Mouse (Mus musculus): ENCODE results near the gene Nrxn1. TPM values are rescaled to one million over a fixed set of nuclear protein-coding genes. Genes with fewer than 3 reads are reported as not detected.

Nrxn1 gene
- polyA plus RNA-seq, 2 experiments, result 6.3 to 12.2 TPM

- no peak overlapping the region for H3K9ac ChIP-seq (ENCODE audit: low read depth, low read length, severe bottlenecking)
- no peak overlapping the region for H3K4me2 ChIP-seq (replicated peaks; ENCODE audit: low read depth, low read length, severe bottlenecking)
- no peaks in the 10 kb centered on the region for H3K9me3 ChIP-seq (ENCODE audit: control insufficient read depth, low read length)
- ATAC-seq (ENCODE audit: low FRiP score, low read depth) (no peak), DNase-seq (ENCODE audit: low spot score) (no peak)
- H3K4me1 ChIP-seq (ENCODE audit: control insufficient read depth, insufficient read depth, low read length), result no peaks in the 10 kb centered on the region
- H3K4me3 ChIP-seq (replicated peaks; ENCODE audit: low read length), result no peak overlapping the region
- H3K27me3 ChIP-seq (ENCODE audit: control insufficient read depth, insufficient read depth, low read length), result no peaks in the 10 kb centered on the region
- TF ChIP-seq POLR2A (IDR thresholded peaks at IDR 0.05; ENCODE audit: borderline replicate concordance, extremely low read depth, insufficient read depth, insufficient read length), result no peak
- H3K36me3 ChIP-seq (ENCODE audit: control insufficient read depth, insufficient read depth, low read length), result no peaks in the 10 kb centered on the region
- 65% methylated on average over 1 of the region's 1 CpGs for WGBS
- no peak overlapping the region for H3K27ac ChIP-seq (replicated peaks; ENCODE audit: low read depth, low read length)
These were observed 98.6 kb downstream of the Nrxn1 start for GRCm38 (mm10) chr17:90994247-90994646.

DNA sequence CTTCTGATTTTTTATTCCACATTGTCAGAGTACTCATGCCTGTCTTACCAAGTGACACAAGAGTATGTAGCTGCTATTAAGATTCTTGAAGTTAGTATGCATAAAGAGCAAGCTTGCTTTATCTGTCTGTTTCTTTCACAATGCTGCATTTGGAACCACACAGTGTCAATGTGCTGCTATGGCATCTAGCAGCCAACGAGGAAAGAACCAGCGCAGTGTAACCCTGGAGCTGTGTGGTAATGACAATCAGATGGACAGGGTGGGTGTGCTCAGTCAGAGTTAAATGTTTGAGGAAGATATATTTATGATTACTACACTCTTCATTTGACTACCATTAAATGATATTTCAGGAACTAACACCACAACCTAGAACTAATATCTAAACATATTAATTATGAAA lies 102.1 kb downstream of the Nrxn1 start:
- H3K27ac ChIP-seq (replicated peaks; ENCODE audit: low read depth, low read length), result no peak overlapping the region
- H3K4me3 ChIP-seq (replicated peaks; ENCODE audit: low read length), result no peak overlapping the region
- 71% methylated on average over 2 of the region's 2 CpGs for WGBS
- H3K4me2 ChIP-seq (replicated peaks; ENCODE audit: low read depth, low read length, severe bottlenecking), result no peak overlapping the region
- H3K27me3 ChIP-seq (ENCODE audit: control insufficient read depth, insufficient read depth, low read length), result no peaks in the 10 kb centered on the region
- no peak for ATAC-seq (ENCODE audit: low FRiP score, low read depth)
- no peak for TF ChIP-seq POLR2A (IDR thresholded peaks at IDR 0.05; ENCODE audit: borderline replicate concordance, extremely low read depth, insufficient read depth, insufficient read length)
- H3K36me3 ChIP-seq (ENCODE audit: control insufficient read depth, insufficient read depth, low read length), result no peaks in the 10 kb centered on the region
- no peak overlapping the region for H3K9ac ChIP-seq (ENCODE audit: low read depth, low read length, severe bottlenecking)
- H3K9me3 ChIP-seq (ENCODE audit: control insufficient read depth, low read length), result no peaks in the 10 kb centered on the region
- no peaks in the 10 kb centered on the region for H3K4me1 ChIP-seq (ENCODE audit: control insufficient read depth, insufficient read depth, low read length)
- DNase-seq (ENCODE audit: low spot score), result no peak

DNA sequence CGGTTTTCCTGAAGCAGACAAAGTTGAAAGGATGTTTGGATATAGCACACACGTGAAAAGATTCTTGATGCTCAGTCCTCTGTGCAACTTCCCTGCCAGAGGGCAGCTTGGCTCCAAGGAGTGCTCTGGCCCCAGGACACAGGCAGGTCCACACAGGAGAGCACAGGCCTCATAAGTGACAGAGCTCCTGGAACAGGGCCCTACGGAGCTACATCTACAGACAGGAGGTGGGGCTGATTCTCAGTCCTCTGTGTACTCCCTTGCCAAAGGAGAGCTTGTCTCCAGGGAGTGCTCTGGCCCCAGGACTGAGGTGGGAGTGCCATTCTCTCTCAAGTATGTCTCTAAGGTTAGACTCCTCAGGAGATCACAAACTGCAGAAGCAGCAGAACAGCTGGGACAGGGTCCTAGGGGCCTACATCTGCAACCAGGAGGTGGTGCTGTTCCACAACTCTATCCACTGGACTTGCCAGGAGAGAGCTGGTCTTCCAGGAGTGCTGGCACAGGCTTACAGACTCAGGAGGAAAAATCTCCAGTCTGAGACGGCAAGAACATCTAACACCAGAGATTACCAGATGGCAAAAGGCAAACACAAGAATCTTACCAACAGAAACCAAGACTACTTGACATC lies 129.9 kb downstream of the Nrxn1 start:
- no peak for ATAC-seq (ENCODE audit: low FRiP score, low read depth)
- TF ChIP-seq POLR2A (IDR thresholded peaks at IDR 0.05; ENCODE audit: borderline replicate concordance, extremely low read depth, insufficient read depth, insufficient read length), result no peak
- WGBS, result 61% methylated on average over 4 of the region's 4 CpGs

DNA sequence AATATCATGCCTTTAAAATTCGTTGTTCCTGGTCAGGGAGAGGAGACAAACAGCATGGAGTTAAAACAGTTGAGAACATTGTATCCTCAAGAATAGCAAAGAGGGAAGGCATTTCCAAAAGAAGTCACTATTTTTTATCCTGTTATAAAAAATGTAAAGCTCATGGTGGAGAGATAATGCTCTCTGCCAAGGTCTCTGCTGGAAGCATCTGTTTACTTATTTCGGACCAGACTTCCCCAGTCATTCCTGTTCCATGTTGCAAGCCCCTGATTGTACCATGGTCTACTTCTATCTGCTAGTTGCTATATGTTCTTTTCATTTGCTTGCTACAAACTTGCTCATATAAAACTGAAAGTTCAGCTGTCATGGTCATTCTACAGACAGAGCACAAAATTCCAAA lies 137.7 kb downstream of the Nrxn1 start:
- Histone ChIP-seq H3K36me3 (ENCODE audit: control insufficient read depth, insufficient read depth, low read length) (no peaks in the 10 kb centered on the region), H3K27ac (replicated peaks; ENCODE audit: low read depth, low read length) (no peak overlapping the region), H3K4me2 (replicated peaks; ENCODE audit: low read depth, low read length, severe bottlenecking) (no peak overlapping the region), H3K4me1 (ENCODE audit: control insufficient read depth, insufficient read depth, low read length) (no peaks in the 10 kb centered on the region), H3K4me3 (replicated peaks; ENCODE audit: low read length) (no peak overlapping the region), H3K27me3 (ENCODE audit: control insufficient read depth, insufficient read depth, low read length) (no peaks in the 10 kb centered on the region), H3K9me3 (ENCODE audit: control insufficient read depth, low read length) (no peaks in the 10 kb centered on the region), H3K9ac (ENCODE audit: low read depth, low read length, severe bottlenecking) (no peak overlapping the region)
- TF ChIP-seq POLR2A (IDR thresholded peaks at IDR 0.05; ENCODE audit: borderline replicate concordance, extremely low read depth, insufficient read depth, insufficient read length), result no peak
- 80% methylated on average over 2 of the region's 2 CpGs for WGBS
- DNase-seq (ENCODE audit: low spot score) (no peak), ATAC-seq (ENCODE audit: low FRiP score, low read depth) (no peak)

More for the DNA sequence above, 129.9 kb downstream of the Nrxn1 start:
- H3K4me1 ChIP-seq (ENCODE audit: control insufficient read depth, insufficient read depth, low read length), result no peaks in the 10 kb centered on the region
- no peaks in the 10 kb centered on the region for H3K9me3 ChIP-seq (ENCODE audit: control insufficient read depth, low read length)
- peak; percentile 44 for DNase-seq (ENCODE audit: low spot score)
- no peak overlapping the region for H3K27ac ChIP-seq (replicated peaks; ENCODE audit: low read depth, low read length)
- no peak overlapping the region for H3K4me3 ChIP-seq (replicated peaks; ENCODE audit: low read length)
- no peak overlapping the region for H3K9ac ChIP-seq (ENCODE audit: low read depth, low read length, severe bottlenecking)
- no peaks in the 10 kb centered on the region for H3K36me3 ChIP-seq (ENCODE audit: control insufficient read depth, insufficient read depth, low read length)
- H3K27me3 ChIP-seq (ENCODE audit: control insufficient read depth, insufficient read depth, low read length), result no peaks in the 10 kb centered on the region
- no peak overlapping the region for H3K4me2 ChIP-seq (replicated peaks; ENCODE audit: low read depth, low read length, severe bottlenecking)

DNA sequence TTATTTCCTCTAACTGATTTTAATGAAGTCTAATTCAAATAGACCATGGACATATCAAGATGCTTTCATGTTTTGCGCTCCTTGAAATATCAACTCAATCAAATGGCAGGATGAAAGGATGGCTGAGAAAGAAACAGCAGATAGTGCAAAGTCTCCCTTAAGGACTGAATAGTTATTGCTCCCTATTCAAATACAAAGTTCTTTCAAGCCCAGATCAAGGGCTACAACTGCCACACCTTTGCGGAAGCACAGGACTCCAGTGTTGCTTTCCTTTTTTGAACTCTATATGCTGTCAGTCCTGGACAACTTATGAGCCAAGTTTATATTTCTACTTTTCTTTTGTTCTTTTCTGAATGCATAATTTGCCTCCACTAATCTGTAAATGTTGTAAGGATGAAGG lies 157.9 kb downstream of the Nrxn1 start:
- DNase-seq (ENCODE audit: low spot score), result no peak
- no peak overlapping the region for H3K4me3 ChIP-seq (replicated peaks; ENCODE audit: low read length)
- no peak for ATAC-seq (ENCODE audit: low FRiP score, low read depth)
- TF ChIP-seq POLR2A (IDR thresholded peaks at IDR 0.05; ENCODE audit: borderline replicate concordance, extremely low read depth, insufficient read depth, insufficient read length), result no peak
- no peaks in the 10 kb centered on the region for H3K9me3 ChIP-seq (ENCODE audit: control insufficient read depth, low read length)
- no peaks in the 10 kb centered on the region for H3K36me3 ChIP-seq (ENCODE audit: control insufficient read depth, insufficient read depth, low read length)
- no peak overlapping the region for H3K4me2 ChIP-seq (replicated peaks; ENCODE audit: low read depth, low read length, severe bottlenecking)
- H3K27ac ChIP-seq (replicated peaks; ENCODE audit: low read depth, low read length), result no peak overlapping the region
- H3K9ac ChIP-seq (ENCODE audit: low read depth, low read length, severe bottlenecking), result no peak overlapping the region
- WGBS, result 87% methylated on average over 2 of the region's 2 CpGs
- H3K27me3 ChIP-seq (ENCODE audit: control insufficient read depth, insufficient read depth, low read length), result no peaks in the 10 kb centered on the region
- H3K4me1 ChIP-seq (ENCODE audit: control insufficient read depth, insufficient read depth, low read length), result no peaks in the 10 kb centered on the region
